Mouse (Mus musculus): ENCODE results near the gene Npcd. TPM values are rescaled to one million over a fixed set of nuclear protein-coding genes. Genes with fewer than 3 reads are reported as not detected.

Gene Npcd
- polyA plus RNA-seq, 1 experiment, result not detected

DNA sequence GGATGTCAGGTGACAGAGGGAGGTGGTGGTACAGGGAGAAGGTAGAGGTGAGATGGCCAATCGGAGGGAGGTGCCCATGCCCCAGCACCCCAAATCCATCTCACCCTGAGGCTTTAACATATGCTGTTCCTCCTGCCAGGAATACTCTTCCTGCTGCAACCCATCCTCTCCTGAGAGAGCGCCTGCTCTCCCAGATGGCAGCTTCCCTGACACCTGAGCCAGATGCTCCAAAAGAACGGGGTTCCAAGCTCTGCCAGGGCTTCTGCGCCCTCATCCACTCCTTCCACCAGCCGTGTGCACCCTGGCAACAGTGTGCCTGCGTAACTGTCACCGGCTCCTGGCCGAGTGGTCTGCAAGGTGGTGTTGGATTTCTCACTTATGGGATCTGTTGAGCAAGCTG is 36.4 kb downstream of the Npcd start:
- TF ChIP-seq GATA1 (IDR thresholded peaks at IDR 0.05; ENCODE audit: low read length), result no peak

DNA sequence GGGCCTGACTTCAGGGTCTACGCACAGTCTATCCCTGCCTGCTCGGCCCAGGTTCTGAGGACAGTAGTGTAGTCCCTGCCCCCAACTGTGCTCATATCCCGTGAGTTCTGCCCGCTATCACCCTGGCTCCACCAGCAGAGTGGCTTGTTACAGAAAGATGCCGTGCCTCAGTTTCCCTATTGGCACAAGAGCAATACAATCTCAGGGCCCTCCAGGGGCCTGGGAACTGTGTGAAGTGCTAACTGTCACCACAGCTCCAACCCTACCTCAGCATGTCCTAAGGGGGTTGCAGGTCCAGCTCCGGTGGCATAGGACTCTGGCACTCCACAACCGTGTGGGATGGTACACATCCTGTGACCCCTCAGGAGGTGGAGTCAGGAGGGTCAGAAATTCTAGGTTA is 36.9 kb downstream of the Npcd start:
- TF ChIP-seq GATA1 (IDR thresholded peaks at IDR 0.05; ENCODE audit: low read length), result no peak

DNA sequence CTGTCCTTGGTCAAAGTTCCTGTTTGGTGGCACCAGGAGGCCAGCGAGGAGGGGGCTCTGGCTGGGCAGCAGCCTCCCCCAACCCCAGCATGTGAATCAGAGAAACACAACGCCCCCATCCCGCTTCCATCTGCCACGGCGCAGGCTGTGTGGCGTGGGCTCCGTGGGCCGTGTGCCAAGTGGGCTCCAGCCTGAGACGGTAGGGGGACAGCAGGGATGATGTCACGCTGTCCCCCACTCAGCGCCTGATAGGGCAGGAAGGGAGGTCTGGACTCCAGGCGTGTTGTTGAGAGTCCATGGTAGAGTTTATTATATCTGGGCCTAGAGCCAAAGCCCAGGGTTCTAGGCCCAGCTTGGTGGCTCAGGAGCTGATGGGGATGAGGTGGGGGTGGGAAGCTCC is 37.8 kb downstream of the Npcd start:
- TF ChIP-seq GATA1 (IDR thresholded peaks at IDR 0.05; ENCODE audit: low read length), result no peak

DNA sequence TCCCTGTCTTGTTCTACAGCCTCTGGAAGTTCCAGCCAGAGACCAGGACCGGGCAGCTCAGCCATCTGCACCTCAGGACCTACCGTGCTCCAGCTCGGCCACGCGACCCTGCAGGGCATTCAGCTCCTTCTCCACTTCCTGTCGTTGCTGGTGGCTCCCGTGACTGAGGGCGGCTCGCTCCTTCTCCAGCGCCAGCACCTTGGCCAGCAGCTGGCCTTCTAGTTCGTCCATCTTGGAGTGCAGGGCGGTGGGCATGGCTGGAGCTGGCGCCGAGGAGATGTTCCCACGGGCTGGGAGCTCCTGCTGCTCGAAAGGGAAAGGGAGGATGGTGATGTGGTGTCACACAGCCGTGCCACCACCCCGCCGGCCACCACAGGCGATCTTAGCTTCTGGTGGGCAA is 39.9 kb downstream of the Npcd start:
- no peak for TF ChIP-seq GATA1 (IDR thresholded peaks at IDR 0.05; ENCODE audit: low read length)

DNA sequence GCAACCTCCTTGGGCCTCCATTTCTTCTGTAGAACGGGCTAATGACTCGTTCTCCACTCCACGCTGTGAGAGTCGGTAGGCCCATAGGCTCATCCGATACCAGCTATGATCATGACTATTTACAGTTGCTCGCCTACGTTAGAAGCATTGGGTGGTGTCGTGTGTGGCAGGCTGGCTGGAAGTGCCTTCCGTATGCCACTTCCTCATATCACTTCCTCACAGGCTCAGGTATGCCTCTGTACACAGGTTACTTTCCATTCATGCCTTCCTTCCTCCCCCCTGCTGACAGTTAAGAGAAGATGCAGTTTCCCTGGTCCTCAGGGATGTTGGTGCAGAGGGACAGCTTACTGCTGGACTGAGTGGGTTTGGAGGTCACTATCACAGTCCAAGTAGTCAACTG is 41.0 kb downstream of the Npcd start:
- TF ChIP-seq GATA1 (IDR thresholded peaks at IDR 0.05; ENCODE audit: low read length), result no peak

DNA sequence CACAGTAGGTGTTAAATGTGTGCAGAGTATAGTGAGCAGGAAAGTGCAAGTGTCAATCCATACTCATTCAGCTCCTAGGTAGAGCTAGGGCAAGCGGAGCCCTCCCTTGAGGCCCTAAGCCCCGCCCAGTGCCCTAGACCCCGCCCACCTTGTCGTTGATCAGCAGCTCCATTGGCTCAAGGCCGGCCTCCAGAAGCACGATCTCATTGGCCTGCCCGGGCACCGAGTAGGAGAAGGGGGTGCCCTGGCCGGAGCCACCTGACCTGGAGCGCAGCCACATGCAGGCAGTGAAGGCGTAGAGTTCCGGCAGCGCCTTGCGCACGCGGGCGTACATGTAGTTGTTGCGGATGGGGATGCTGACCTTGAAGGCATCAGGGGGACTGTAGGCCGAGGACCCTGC is 41.6 kb downstream of the Npcd start:
- no peak for TF ChIP-seq GATA1 (IDR thresholded peaks at IDR 0.05; ENCODE audit: low read length)

DNA sequence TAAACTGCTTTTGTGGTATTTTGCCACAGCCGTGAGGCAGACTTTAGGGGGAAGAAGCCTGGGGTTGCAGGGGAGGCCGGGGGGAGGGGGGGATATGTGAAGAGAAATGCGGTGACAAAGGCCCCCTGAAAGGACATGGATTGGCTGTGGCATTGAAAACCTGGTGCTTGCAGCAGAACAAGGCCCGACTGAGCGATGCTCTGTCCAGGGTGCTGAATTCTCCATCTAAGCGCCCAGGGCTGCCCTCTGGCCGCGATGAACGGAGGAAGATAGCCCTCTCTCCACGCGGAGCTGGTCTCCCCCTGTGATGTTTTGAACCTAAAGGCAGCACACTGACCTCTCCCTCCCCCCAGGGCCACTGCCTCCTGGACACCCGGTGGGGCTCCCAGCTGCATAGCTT is 42.5 kb downstream of the Npcd start:
- TF ChIP-seq GATA1 (IDR thresholded peaks at IDR 0.05; ENCODE audit: low read length), result no peak

DNA sequence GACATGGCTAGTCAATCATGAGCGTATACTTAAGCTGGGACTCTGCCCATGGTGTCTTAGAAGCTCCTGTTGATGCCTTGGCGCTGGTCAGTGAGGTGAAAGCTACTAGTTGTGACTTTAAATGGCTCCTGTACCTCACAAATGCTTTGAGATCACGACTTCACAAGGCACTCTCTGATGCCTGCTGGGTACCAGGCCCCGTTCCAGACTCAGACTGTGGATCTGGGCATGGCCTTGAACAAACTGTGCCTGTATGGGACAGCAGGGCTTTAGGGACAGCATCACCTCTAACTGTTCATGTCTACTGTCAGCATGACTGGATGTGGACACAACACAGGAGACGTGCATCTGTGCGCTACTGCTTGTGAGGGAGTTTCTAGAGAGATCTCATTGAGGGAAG is 43.1 kb downstream of the Npcd start:
- TF ChIP-seq GATA1 (IDR thresholded peaks at IDR 0.05; ENCODE audit: low read length), result no peak

DNA sequence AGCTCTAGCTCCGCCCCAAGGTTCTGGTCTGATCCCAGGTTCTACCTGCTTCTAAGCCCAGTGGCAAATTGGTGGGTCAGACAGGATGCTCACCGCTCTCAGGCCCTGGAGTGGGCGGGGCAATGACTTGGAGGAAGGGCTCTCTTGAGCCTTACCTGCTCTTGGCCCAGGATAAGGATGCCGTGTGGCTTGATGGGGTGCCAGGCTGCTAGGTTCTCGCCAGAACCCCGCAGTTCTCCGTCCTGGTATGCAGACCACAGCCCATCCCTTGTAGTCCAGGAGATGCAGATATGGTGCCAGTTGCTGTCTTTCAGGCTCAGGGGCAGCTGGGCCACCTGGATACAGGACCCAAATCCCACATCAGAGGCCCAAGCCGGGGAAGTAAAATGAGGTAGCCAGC is 43.9 kb downstream of the Npcd start:
- no peak for TF ChIP-seq GATA1 (IDR thresholded peaks at IDR 0.05; ENCODE audit: low read length)

DNA sequence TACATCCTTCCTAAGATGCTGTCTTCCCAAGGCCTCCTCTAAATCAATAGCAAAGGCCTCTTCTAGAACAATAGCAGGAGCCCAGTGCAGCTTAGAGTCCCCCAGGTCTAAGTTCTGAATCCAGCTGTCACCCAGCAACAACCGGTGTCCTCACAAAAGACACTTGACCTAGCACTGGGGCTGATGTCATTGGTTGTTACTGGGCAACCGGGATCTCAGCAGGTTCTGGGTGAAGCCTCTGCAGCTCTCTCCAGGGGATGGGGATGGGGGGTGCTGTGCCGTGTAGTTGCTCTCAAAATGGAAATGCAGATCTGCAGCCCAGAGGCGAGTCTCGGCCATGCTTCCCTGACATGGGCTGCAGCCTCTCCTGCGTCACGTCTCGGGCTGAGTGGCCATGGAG is 46.2 kb downstream of the Npcd start:
- no peak for TF ChIP-seq GATA1 (IDR thresholded peaks at IDR 0.05; ENCODE audit: low read length)

DNA sequence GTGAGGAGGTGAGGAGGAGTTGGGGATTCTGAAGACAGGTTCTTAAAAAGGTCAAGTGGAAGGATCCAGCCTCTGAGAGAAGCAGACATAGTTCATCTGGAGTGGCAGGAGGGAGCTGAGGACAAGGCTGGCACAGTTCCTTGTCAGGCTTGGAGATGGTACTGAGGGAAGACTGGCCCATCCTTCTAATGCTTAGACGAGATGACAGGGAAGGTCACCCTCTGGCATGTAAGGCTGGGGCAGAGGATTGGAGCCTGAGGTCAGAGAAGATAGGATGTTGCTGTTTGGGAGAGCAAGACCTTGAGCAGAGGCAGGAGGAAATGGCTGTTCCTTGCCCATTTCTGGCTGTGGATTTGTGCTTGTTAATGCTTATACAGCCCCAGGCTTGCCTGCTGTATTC is 49.0 kb downstream of the Npcd start:
- TF ChIP-seq GATA1 (IDR thresholded peaks at IDR 0.05; ENCODE audit: low read length), result no peak

DNA sequence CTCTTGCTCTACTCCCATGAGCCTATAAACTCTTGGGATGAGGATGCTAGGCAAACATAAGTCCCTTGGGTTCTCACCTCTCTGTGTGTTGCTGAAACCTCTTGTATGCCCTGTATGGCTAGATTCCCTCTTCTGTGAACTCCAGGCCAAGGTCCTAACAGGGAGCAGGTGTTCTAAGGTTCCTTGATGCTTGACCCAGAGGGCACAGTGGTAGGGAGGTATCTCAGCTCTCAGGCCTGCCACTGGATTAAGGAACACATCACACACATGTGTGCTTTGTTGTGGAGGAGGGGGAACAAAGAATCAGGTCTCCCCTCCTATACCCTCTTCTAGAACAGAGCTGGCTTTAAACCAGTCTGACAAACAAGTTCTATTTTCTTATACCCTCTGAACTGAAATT is 56.3 kb downstream of the Npcd start, which contains the start of gene Dnal4:
TSS of gene Dnal4 (minus strand) at position 101 of the 400 bp plus-strand sequence.
- no peak for TF ChIP-seq GATA1 (IDR thresholded peaks at IDR 0.05; ENCODE audit: low read length)

DNA sequence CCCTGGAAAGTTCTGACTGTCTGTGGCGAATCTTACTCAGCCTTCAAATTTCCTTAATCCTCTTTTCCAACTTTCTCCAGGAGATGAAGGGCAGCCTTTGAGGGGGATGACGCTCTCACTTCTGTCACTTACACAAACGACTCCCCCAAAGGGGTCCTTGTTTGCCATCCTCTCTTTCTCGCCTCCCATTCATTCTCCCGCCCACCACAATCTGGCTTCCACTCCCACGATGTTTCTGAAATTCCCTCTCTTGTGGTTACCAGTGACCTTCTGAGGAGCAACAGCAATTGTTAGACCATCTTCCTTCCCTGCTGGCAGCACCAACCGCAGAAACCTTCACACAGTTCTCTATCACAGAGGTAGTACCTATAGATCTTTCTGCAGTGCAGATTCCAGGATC is 58.4 kb downstream of the Npcd start:
- TF ChIP-seq GATA1 (IDR thresholded peaks at IDR 0.05; ENCODE audit: low read length), result no peak

DNA sequence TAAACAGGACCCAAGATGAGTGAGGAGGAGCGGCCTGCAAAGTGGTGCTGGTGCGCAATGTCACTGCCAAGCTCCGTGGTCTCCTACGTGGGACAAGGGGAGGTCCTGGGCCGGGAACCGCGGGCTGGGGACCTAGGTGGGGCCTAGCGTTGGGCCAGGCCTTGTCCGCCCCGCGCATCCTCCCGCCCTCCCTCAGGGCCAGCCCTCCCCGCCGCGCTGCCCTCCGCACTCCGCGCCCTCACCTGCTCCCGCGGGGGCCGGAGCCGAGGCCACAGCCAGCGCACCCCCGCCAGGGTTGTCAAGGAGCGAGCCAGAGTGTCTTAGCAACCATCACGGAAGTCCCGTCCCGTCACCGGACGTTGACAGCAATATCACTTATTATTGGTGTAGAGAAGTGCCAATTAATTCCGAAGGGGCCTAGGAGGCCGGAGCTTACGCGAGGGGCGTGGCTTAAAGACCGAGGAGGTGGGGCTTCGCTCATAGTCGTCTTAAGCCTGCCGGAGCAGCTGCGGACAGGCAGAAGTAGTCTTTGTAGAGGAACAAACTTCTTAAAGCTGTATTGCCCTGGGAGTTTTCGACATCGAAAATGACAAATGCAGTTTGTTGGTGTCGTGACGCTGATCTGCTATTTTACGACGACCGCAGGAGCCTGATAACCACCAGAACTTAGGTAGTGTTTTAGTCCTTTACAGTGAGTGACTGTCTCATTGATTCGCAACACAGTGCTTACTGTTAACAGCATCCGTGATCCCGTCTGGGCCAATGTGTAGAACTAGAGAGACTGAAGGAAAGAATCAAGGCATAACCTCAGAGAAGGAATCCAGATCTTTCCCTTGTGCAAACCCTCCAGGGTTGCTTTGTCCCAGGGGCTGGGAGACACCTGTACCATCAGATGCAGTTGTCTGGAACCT is 59.7 kb downstream of the Npcd start:
- no peak for TF ChIP-seq GATA1 (IDR thresholded peaks at IDR 0.05; ENCODE audit: low read length)

DNA sequence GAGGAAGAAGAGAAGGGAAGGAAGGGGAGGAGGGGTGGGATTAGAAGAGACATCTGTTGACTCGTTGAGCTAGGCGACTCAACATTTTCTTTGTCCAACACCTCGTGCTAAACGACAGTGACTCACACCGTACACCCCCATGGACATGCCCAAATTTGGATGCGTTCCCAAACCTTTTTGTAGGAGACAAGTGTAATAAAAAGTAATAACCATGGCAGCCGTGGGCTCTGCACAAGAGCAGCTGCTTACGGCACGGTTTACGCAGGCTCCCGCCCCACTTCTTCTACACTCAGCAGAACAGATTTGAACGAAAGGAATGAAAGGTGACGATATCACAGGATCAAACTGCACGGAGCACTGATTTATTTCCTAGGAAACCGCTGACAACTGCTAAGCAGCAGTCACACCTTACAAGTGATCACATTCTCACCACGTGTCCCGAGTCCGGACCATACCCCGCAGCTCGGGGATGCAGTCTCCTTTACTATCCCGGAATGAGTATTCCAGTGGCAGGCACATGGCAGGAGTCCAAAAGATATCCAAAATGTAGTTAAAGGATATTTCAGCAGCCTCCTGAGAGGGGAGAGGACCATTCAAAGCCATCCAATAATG is 63.3 kb downstream of the Npcd start:
- no peak for TF ChIP-seq GATA1 (IDR thresholded peaks at IDR 0.05; ENCODE audit: low read length)

DNA sequence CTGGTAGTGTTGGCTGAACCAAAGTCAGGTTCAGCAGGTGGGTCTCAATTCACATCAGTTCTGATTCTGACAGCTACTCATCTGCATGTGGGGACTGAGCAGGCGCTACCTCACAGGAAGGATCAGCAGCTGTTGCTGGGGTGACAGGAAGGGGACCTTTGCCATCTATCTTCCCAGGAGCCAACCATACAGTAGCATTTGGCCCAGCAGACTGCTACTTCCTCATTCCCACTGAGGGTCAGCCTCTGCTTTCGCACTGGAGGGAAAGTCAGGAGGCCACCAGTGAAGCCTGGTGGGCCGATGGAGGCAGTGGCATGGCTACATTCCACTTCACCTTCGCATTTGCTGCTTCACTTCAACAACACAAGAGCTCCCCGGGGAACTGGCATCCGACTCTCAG is 65.7 kb downstream of the Npcd start:
- no peak for TF ChIP-seq GATA1 (IDR thresholded peaks at IDR 0.05; ENCODE audit: low read length)

Measured in G1E-ER4 (cell line).